Mouse (Mus musculus) layer of hippocampus, postnatal 36 days (tissue): ENCODE measurements at regions not wholly inside any gene's neighbourhood (a gene's known extent, or its start where the extent isn't known, plus 50 kb on each side); places are given as distances from the start of the nearest gene placed in this dataset.
"Not testable (repeated sequence)": the region's sequence is repeated elsewhere in the genome, so short reads cannot be mapped to it uniquely, and the experiment has no call there.

ENCODE experiments used
- DNase-seq, 2 experiments: peaks; one replicate each; pipeline ENCODE4 v3.0.0; 2022

- no peak for DNase-seq
Measured at GRCm38 (mm10) chr13:58663316-58663715, 52.6 kb upstream of the Slc28a3 start.

GRCm38 (mm10) chr13:58668664-58669063, 58.0 kb upstream of the Slc28a3 start:
- no peak for DNase-seq

DNA sequence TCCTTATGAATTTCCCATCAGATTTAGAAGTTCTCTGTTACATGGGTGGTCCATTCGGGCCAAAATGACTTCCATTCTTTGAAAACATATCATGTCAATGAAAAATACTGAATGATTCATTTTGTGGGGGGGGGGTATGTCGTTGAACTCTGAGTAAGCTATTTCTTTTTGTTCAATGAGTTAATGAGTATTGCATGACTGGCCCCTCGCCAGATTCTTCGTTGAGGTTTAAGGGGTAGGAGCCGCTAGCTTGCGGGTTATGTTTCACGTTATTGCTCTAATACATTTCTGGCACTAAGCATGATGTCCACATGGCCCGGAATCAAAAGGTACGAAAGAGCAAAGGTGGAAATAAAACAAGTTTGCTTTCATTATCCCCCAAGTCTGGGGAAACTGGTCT, 59.5 kb upstream of the Slc28a3 start:
- no peak for DNase-seq

- DNase-seq, result not testable (repeated sequence)
Measured at GRCm38 (mm10) chr13:58675611-58676010, 64.9 kb upstream of the Slc28a3 start.

- no peak for DNase-seq
Measured at GRCm38 (mm10) chr13:58677521-58677920, 66.8 kb upstream of the Slc28a3 start.

DNA sequence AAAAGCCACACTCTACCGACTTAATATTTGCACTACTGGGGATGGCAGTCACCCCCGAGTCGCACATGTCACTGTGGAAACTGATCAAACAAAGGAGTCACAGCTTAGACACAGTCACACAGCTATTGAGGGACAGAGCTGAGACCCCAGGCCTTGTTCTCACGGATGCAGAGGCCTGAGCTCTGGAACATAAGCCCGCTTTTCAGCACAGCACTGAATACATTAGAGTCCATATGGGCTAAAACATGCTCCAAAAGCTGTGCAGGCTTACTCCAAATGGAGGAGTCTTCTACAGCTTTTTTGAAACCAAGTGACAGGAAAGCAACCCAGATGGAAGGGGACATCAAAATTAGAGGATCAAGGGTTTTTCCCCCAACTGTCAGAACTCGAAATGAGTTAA, 69.0 kb upstream of the Slc28a3 start:
- DNase-seq, result peak in 1 of 2 experiments; percentile 2

GRCm38 (mm10) chr13:58686822-58687221, 76.1 kb upstream of the Slc28a3 start:
- no peak for DNase-seq

DNA sequence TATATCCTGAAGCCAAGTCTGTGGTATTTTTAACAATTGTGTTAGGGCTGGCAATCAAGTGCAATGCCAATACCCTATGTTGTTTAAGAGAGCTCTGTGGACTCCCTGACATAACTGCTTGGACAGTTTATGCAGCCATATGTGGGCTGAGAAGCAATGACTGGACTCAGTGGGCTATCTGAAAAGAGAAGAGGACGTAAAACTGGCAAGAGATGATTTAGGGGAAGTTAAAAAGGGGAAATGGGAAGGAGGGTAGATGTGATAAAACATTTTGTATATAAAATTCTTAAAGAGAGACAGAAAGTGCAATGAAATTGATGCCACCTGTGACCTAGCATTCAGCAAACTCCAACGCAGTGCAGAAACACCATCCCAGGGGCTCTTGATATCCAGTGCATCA, 76.9 kb upstream of the Slc28a3 start:
- no peak for DNase-seq

DNA sequence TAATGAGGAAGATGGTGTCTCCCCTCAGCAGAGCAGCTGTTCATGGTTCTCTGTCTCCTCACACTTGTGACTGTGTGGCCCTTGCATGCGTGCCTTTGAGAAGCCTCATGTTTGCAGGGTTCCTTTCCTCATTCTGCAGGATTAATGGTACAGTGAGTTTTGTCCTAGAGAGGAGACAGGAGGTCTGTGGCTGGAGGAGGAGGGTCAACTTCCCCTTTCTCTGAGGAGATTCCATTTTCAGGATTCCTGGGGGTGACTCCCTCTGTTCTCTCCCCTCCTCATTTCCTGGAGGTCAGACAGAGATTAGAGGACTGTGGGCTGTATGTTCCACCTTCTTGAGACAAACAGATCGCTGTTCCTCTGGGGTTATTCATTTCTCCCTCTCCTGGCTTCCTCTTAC, 77.6 kb upstream of the Slc28a3 start:
- no peak for DNase-seq

DNA sequence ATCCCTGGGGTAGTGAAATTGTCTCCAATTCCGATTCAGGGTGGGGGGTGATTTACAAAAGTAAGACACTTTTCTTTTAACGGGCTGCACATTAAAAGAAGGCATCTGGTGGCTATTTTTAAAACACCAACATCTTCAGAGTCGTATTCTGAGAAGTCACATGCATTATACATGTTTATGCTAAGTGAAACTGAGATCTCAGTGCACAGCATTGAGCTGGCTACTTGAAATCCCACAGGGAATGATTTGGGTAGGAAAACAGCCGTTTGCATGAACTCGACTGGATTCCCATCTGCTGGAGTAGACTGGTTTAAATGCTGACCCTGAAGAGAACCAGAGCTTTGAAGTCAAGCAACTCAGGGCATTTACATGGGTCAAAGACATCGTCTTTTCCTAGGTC, 84.0 kb upstream of the Slc28a3 start:
- DNase-seq, result no peak

DNA sequence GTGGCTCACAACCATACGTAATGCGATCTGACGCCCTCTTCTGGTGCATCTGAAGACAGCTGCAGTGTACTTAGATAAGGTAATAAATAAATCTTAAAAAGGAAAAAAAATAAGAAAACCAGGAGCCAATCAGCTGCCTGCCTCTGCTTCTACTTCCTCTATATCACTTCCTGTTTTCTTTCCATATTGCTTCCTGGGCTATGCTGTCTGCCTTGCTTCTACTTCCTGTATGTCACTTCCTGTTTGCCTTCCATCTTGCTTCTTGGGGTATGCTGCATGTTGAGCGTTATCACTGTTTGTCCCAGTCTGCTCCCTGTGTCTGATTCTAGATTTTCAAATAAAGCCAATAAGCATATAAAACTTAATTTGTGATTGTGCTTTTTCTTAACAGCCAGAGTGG, 85.3 kb upstream of the Slc28a3 start:
- DNase-seq, result no peak

GRCm38 (mm10) chr13:58700021-58700420, 89.3 kb upstream of the Slc28a3 start:
- no peak for DNase-seq

DNA sequence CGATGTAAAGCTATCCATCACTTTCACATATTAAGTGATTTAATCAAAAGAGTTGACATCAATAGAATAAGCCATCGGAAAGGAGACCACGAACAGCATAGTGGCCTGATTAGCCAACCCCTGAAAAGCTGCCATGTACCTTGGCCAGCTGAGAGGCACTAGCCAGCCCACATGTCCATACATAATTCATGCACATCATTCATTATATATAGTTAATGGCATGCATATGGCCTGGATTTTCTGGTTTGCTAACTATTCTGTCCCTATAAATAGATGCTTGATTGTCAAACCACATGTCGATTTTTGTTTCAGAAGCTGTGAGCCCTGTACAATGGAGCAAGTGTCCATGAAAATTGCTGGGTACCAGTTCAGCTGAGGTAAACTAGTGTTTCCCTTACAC, 93.5 kb upstream of the Slc28a3 start:
- DNase-seq, result no peak

GRCm38 (mm10) chr13:58716584-58716983, 89.8 kb upstream of the Ntrk2 start:
- no peak for DNase-seq

GRCm38 (mm10) chr13:58730500-58731105, 75.8 kb upstream of the Ntrk2 start:
- DNase-seq, result no peak

DNA sequence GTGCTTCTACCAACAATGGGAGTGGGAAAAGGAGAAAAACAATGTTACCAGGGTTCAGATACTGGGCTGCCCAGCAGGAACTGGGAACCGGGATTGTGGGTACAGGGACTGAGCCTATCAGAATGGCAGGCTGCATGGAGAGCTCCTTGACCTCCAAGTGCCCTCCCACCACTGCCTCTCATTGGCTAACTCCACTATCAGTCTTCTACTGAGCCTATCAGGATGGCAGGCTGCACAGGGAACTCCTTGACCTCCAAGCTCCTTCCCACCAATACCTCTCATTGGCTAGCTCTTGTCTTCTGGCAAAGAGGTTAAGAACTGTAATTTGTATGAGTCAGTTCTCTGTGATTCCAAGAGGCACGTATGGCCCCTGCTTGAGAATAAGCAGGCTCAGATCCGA, 73.6 kb upstream of the Ntrk2 start:
- no peak for DNase-seq

GRCm38 (mm10) chr13:58733615-58734014, 72.8 kb upstream of the Ntrk2 start:
- no peak for DNase-seq

DNA sequence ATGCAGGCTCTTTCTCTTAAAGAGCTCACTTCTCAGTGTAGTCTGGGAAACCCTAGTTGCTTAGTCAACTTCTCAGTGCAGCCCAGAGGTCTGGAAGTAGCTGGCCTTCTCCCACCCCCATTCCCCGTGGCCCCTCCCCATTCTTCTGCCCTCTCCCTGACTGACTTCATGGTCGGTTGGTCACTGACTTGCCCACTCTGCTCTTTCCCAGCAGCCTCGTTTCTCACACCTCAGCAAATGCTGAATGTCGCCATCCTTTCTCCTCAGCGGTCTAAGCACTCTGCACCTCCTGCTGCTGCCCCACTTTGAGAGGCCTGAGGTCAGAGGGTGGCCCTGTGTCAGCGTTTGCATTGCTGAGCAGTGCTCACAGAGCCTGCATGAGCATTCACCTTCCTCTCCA, 70.8 kb upstream of the Ntrk2 start:
- no peak for DNase-seq

DNA sequence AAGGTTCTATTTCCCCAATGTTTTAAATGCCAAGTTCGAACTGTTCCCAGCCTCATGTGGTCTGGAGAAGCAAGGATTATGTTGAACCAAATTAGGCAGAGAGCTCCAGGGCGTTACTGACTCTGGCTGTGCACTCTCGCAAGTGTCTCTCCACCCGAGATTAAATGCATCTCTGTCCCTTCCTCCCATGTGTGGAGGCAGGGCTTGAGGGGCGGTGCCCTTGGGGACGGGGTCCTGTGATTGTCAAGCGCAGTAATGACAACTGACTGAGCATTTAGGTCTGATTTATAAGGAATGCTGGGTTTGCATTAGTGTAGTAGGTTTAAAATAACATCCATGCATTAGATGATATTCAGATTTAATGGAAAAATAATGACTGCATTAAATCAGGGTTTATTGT, 65.6 kb upstream of the Ntrk2 start:
- DNase-seq, result no peak

- DNase-seq, result no peak
Measured at GRCm38 (mm10) chr13:58746056-58746455, 60.3 kb upstream of the Ntrk2 start.

DNA sequence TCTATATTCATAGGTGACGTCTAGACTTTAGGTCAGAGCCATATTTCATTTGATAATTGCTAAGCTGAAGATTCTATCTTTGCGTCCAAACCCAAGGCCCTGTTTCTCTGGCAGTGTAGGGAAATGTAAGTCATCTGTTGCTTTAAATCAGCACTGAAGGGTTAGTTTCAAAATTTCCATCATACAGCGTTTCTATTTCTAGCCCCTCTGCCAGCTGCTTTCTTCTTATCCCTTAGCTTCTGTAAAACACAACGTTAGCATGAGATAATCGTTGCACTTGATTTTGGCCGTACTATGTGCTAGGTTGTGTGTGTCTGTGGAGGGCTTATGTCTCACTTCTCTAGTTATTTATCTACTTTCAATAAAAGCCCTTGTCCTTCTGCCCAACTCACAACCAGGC, 58.7 kb upstream of the Ntrk2 start:
- DNase-seq, result no peak

DNA sequence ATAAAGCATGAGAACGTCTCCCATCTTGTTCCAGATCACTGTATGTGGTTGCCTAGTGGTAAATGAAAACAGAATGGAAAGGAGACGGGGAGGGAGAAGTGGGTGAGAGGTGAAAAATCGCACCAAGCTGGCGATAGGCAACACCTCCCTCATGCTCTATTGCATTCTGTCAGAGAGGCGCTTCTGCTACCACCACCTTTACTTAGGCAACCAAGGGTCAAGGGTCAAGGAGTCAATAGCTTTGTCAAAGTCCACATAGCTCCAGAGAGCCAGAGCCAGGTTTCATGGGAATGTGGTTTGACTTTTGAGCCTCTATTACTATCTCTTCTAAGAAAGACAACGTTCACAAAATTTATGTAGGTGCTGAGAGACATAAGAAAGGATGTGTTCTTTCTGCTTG, 50.2 kb upstream of the Ntrk2 start:
- no peak for DNase-seq
